Mouse (Mus musculus) heart, adult 11 months (tissue): Measurements from ENCODE around the gene Cyp4v3.

Source experiments
- DNase-seq: peaks from one replicate; pipeline ENCODE4 v3.0.0; 2022

Gene Cyp4v3

DNA sequence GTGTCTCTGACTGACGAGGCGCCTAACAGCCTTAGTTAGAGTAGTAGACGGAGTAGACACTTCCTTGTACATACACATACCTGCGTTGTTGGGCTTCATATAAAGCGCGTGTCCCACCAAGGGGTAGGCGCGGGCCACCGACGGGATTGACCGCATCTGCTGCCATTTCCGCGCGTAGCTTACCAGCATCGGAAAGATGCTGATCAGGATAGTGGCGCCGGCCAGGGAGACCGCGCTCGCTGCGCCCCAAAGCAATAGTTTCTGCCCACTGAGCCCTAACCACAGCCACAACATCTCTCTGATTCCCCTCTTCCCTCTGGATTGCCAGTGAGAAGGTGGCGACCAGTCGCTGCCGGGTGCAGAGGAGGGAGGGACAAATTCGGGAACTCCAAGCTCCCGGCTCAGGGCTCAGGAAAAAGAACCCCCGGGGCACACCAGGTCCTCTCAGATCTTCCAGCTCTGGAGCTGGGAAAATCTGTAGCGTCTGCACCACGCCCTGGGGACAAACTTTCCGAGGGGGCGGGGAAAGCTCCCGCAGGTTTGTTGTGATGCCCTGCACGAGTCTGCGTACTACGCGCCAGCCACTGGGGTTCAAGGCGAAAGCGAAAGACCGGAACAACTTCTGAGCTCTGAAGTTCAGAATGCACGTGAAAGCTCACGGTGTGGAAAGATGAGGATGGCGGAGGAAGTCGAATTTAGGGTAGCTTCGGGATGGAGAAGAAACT lies at the start of gene Cyp4v3:
Gene Cyp4v3 (minus strand): TSS at position 532 of the 725 bp plus-strand sequence.
- DNase-seq = peak; percentile 99

GRCm38 (mm10) chr8:45381963-45382347 lies 48.9 kb upstream of the Cyp4v3 start, which contains the start of gene Fam149a:
Gene Fam149a, minus strand, starts transcription at chr8:45382291.
- DNase-seq = no peak

DNA sequence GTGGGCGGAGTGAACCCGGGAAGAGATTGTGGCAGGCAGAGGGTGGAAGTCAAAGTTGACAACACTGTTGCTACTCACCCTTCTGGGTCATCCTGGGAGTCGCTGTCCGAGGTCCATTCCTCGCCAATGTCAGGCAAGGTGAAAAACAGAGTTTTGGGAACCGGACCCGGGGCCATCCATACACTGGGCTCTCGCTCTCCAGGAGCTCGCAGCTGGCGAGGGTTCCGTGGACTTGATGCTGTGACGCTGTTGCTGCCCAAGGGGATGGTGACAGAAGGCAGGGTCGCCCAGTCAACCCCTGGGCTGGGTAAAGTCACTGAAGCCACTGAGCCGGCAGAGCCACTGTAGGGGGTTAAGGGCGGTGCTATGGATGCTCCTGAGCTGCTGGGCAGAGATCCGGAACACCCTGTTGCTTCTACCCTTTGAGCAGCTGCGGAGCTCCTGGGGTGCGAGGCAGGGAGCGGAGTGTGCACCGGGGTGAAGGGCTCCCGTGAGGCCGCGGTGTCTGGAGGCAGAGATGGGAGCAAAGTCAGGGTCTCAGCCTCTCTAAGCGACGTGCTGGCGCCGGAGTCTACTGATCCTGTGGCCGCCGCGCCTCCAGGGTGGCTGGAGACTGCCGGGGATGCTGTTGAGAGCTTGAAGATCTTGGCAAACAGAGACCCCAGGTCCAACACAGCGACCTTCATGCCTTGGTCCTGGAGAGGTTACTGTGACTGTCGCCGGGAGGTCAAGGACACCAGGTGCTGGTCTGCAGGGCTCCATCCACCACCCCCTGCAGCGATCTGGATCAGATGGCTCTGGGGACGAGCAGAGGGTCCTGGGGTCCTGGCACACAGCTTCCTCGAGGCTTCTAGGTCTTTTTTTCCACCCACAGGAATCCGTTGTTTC lies 48.3 kb upstream of the Cyp4v3 start:
- DNase-seq = no peak

DNA sequence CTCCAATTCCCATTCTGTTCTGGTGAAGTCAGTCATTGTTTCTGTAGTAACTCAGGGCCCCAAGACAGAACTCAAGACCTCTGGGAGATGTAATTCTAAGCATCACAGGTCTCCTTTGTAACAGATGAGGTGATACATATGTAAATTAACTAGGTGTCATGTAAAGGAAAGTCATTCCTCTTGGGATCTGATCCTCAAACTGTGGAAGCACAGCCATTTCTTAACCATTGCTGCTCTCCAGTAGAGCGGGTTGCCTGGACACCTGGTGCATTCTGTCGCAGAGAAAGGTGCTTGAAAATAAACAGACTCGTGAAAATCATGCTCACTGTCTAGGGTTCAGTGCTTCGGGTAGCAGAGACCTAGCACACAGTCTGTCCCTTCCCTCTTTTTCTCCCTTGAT lies 47.6 kb upstream of the Cyp4v3 start:
- DNase-seq = no peak

DNA sequence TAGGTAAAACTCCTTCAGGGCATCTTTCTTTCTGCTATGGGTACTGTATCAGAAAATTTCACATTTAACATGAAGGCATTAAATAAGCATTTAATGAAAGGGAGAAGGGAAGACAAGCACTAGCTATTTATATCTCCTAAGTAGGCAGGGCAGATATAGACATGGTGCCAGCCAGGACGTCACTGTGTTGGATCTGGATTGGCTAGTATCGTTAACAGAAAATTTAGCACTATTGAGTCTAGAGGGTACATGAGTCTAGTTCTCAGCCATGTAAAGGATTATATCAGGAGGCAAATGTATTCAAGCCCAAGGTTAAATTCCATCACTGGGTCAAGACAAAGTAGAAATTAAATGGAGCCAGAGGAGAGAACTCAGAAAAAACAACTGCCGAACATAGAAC lies 41.1 kb upstream of the Cyp4v3 start:
- DNase-seq = no peak

DNA sequence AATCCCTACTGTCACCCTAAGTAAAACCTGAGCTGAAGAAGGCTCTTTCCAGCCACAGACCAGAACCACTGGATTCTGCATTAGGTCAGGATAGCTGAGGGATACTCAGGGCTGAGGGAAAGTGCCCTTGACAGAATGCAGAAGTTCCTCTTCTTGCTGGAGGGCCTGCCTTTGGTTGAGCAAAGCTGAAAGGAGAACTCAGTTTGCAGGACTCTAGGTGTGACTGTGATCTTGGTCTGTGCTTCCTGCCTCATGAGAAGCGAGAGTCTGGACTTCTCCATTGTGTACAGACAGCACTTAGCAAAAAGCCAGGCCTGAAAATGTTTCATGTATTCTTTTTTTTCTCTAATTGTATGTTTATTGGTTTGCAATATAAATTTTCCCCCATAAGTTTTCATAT lies 34.1 kb upstream of the Cyp4v3 start:
- DNase-seq = peak; percentile 55

DNA sequence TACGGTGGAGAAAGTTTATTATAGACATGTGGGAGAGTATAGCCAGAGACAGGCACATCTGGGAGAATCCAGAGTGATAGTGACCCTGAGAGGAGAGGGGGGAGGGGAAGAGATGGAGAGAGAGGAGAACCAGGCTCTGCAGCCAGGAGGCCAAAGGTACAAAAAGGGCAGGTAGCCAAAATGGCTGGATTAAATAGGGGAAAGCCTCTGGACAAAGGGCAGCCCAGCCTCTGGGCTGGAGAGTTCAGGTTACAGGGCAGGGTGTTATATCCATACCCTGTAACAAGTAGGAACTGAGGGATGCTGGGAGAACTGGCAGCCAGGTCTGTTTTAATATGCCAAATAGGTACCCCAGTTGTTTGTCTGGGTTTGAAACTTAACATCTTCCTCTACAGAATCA lies 30.2 kb upstream of the Cyp4v3 start:
- DNase-seq = peak; percentile 53

- DNase-seq = peak; percentile 25
Observed at GRCm38 (mm10) chr8:45362323-45362722, 29.3 kb upstream of the Cyp4v3 start.

- DNase-seq = no peak
Observed at GRCm38 (mm10) chr8:45359091-45359605, 26.1 kb upstream of the Cyp4v3 start.

DNA sequence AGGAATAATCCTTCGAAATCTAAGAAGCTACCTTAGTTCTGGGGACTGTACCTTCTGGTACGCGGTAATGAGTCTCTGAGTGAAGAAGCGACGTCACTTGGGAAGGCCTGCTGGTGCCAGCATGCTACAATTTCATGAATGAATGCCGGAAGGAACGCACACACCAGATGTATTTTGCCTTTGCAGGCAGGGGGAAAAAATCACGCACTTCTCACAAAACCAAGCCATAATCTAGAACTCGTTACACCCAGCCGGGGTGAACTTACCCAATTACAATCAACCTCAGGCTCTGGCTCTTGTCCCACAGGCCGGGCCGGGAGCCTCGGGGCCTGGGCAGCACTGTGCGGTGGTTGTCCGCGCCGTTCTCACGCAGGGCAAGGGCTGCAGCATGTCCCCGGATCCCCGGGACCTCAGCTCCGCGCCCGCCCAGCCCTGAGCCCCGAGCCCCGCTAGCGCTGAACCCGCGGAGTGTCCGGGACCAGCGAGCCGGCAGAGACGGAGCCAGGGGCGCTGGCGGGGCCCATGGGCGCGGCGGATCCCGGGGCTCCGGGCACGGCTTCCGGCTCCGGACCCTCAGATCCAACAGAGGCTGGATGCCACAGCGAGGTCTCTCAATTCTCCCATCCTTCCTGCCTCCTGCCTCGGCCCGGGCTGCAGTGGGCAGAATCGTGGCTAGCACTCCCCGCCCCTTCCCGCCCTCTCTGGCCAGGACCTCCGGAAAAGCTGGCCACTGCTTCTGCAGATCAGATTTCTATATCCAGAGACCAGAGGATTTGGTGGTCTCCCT lies 25.3 kb upstream of the Cyp4v3 start:
- DNase-seq = peak; percentile 95

DNA sequence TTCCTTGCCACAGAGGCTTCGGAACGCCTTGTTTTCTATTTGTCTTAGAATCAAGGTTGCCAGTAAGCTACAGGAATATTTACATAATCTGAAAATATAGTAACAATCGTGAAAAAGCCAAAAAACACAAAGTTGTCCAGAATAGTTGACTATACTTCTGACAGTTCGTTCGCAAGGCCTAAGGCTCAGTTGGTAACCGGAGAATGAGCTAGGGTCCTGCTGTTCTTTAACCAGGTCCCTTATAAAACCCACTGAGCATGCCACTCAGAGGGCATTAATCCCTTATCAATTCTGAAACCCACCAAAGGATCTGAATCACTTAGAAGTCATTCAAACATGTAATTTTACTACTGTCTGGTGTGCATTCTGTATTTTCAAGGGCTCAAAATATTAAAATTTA lies 22.8 kb upstream of the Cyp4v3 start:
- DNase-seq = peak; percentile 48

- DNase-seq = peak; percentile 82
Observed at GRCm38 (mm10) chr8:45345031-45345430, 12.0 kb upstream of the Cyp4v3 start.

DNA sequence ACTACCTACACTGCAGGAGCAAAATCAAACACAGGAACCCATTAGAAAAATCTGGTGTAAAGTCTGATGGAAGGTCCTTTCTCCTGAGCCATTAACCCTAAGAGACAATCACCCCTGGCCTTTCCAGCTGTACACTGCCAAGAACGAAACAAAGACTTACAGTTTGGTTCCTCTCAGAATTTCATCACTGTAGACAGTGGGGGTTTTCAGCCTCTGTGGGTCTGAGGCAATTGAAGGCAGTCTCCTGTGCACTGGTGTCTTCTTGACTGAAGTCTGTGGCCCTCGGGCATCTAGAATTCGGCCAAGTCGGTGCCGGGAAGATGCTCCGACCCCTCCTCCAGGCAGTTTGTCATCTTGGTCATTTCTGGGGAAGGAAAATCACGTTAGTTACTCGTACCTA lies 11.3 kb upstream of the Cyp4v3 start:
- DNase-seq = peak; percentile 77

DNA sequence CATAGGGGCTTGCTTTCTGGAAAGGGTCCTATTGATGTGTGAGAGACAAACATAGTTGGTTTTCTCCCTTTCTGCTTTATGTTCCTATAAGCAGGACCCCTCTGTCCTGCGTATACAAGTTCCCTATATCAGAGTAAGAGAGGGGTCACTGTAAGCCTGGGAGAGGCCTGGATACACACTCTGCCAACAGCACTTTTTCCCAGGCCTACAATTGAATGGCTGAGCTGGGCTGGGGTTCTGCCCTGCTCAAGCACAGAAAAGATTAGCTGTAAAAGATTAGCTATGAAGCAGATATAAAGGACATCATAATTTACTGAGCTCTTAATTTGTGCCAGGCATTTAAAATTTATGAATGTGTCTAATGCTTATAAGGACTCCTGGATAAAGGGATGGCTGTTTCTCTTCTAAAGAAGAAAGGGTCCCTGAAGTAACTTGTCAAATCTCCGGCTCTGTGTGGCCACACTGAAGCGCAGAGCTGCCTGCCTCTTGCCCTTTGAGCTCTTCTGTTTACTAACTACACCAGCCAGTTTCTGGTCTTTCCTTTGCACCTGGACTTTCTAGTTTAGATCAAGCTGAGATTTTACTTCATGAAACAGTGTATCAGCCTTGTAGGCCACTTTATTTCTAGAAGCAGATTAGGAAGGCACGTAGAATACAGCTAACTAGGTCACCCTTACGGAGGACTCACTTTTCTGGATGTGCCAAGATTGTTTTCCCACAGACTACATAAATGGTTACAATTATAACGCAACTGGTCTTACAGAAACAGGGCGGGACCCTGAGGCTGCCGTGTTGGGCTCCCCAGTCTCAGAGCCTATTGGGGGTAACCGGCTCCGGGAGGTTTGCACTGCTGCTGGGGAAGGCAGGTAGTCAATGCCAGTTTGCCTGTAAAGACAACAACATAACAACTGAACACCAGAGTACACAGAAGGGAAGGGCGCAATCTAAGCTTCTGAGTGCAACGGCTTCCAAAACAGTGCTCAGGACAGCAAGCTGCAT lies 8.9 kb upstream of the Cyp4v3 start:
- peak; percentile 77 for DNase-seq

DNA sequence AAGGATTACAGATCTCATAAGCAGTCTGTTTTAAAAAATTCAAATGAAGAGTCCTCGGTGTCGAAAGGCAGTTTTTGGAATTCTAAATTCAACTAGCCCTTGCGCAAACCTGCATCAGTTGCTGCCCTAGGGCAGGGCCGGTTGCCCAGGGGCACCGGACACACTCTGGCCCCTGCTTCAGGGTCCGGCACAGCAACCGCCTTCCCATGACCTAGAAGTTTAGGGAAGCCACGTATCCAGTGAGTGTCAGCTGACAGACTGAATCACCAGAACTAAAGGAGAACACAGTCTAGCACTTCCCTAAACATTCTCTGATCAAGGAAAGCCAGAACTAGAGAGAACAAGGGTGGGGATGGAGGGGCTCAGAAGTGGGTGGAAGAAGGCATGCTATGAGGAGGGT lies 477 bp upstream of the Cyp4v3 start:
- DNase-seq = peak; percentile 96

DNA sequence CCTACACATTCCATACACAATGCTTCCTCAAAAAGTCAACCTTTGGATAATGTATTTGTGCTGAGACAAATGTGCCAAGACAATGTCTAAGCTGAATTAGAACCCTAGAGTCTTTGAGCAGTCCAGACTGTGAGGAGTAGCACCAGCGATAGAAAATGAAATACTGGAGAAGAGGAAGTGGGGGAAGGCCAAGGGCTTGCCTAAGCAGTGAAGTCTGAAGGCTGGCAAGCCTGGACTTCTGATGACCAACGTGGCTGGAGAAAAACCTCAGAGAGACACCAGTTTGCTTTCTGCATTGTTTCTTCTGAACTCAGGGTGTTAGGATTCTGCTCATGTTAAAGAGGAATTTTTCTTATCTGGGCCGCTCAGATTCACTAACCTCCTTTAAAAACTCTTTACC lies 2.2 kb downstream of the Cyp4v3 start:
- DNase-seq = peak; percentile 57

DNA sequence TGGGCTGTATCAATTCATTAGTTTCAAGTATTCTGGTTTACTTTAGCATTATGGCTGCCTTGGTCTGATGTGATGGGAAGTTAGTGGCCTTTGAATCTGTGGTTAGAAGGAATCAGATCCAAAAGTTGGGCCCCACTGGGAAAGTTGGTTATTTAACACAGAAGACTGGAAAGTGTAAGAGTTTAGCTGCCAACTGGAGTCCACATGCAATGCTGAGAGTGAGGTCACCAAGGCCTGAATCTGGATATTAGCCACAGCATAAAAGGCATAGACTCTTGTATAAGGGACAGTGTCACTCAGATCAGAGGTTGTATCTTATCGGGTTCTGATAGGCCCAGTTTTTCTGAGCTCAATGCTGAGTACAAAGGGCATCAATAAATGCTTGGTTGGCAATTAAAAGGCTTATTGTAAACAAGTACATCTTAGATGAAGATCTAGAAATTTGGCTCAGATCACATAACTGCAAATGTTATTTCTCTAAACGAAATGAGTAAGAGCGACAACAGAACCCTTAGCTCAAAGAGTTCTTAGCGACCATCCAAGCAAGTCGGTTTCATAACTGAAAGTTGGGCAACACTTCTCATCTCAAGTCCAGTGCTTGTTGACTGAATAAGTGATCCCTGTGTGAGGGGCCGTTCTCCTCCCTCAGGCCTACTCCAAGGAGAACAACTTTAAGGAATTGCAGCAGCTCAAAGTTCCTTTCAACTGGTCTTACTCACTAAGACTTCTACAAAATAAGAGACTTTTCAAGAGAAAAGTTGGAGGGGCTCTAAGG lies 3.6 kb downstream of the Cyp4v3 start:
- DNase-seq = peak; percentile 90

GRCm38 (mm10) chr8:45327076-45327475 lies 5.9 kb downstream of the Cyp4v3 start:
- DNase-seq = peak; percentile 78

DNA sequence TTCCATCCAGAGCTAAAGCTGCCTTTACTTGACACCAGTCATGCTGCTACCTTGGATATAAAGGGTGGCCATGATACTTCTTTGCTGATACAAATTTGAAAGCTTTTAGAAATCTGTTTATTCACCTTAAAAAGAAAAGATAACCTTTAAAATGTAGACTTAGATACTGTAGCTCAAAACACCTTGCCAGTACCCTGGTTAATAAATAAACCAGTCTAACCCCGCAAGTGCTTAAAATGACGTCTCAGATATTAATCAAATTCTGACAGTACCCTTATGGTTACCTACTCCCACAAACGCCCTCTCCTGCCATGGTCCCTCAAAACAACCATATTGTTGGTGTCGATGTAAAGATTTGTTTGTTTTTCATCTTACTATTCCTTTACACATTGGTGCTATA lies 8.9 kb downstream of the Cyp4v3 start:
- peak; percentile 35 for DNase-seq

DNA sequence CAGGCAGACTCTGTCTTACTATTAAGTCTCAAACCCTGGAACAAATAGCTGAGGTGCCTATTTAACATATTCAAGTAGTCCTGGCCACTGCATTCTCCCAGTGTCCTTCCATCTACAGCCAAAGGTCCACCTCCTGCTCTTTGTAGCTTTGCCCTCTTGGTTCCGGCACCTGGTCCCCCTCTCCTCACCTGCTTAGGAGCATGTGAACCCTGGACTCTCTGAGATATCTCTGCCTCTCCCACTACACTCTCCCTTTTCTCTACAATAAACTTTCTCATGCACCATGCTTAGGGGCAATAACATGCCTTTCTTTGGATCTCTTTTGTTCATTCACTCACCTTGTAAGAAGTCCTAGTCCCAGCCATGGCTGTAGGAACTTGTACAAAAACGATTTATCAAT lies 11.7 kb downstream of the Cyp4v3 start:
- peak; percentile 76 for DNase-seq

DNA sequence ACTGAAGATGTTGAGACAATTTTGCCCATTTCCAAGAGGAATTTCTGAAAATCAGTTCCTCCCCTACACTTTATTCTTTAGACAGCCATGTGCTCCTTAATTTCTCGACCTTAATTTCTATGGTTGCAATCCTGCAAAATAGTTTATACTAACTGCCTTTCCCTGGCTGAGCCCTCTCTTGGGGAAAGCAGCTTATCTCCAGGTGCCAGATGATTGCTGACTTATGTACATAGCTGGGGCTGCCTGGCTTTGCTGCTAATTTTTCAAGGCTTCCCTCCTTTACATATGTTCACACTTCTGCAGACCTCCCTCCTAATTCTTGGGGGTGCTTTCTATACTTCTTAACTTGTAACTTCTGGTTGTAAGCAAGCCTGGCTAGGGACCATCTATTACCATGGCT lies 12.1 kb downstream of the Cyp4v3 start:
- peak; percentile 57 for DNase-seq
